Mouse (Mus musculus): ENCODE measurements around the gene Kank2. TPM values are rescaled to one million over a fixed set of nuclear protein-coding genes. Genes with fewer than 3 reads are reported as not detected.

Gene Kank2
- polyA plus RNA-seq (2015; fragmentation: Nextera tagmentation; extraction: Ambion mirVana), result 25.5 and 26.3 TPM in 2 replicates

- Histone ChIP-seq H3K36me3 (ENCODE audit: control insufficient read depth, insufficient read depth, low read length) (peaks cover 38% of the 10 kb centered on the region), H3K27me3 (ENCODE audit: control insufficient read depth, insufficient read depth, low read depth, low read length) (no peaks in the 10 kb centered on the region), H3K27ac (ENCODE audit: low read length) (peak within 1 kb of the TSS; percentile 99), H3K4me1 (replicated peaks; ENCODE audit: control insufficient read depth, insufficient read depth, low read length) (peaks cover 30% of the 10 kb centered on the region), H3K9me3 (ENCODE audit: control insufficient read depth, low read length) (no peaks in the 10 kb centered on the region), H3K4me3 (ENCODE audit: low read length) (peak within 1 kb of the TSS; percentile 99), H3K4me2 (ENCODE audit: low read depth, low read length) (peak within 1 kb of the TSS; percentile 73), H3K9ac (ENCODE audit: low read length) (peak within 1 kb of the TSS; percentile 98)
- peak; percentile 86 for ATAC-seq (ENCODE audit: low read depth)
- WGBS, result under 1% methylated on average over 40 of the region's 52 CpGs
These were observed at the start of gene Kank2 for GRCm38 (mm10) chr9:21798345-21799009. Kank2 (minus strand) TSS chr9:21798744.

GRCm38 (mm10) chr9:21847926-21848325 is 49.4 kb upstream of the Kank2 start:
- H3K27me3 ChIP-seq (ENCODE audit: control insufficient read depth, insufficient read depth, low read depth, low read length), result no peaks in the 10 kb centered on the region
- peak overlapping the region; percentile 59 for H3K9ac ChIP-seq (ENCODE audit: low read length)

DNA sequence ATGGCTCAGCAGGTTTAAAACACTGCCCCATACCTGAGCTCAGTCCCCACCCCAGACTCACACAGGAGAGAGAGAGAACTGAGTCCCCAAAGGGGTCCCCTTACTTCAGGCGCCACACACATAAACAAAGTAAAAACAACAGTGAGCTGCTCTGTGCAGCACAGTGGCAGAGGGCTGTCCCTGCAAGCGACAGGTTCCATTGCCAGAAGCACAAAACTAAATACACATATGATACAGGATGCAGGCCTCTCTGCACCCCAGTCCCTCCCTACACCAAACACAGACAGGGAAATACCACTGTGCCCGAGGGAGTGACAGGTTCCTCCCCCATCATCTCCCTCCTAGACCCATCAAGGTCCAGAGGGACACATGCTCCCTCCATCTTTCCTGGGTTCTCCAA is 48.9 kb upstream of the Kank2 start:
- H3K4me3 ChIP-seq (ENCODE audit: low read length), result peak overlapping the region; percentile 34; the same call in 1 of the 2 replicates
- H3K9ac ChIP-seq (ENCODE audit: low read length), result peak overlapping the region; percentile 59
- peak overlapping the region; percentile 93 for H3K27ac ChIP-seq (ENCODE audit: low read length)
- H3K36me3 ChIP-seq (ENCODE audit: control insufficient read depth, insufficient read depth, low read length), result peaks cover 3% of the 10 kb centered on the region
- 18% methylated on average over 3 of the region's 3 CpGs for whole genome bisulfite sequencing
- no peaks in the 10 kb centered on the region for H3K27me3 ChIP-seq (ENCODE audit: control insufficient read depth, insufficient read depth, low read depth, low read length)
- peak; percentile 13 for ATAC-seq (ENCODE audit: low read depth)
- peak overlapping the region; percentile 51 for H3K4me2 ChIP-seq (ENCODE audit: low read depth, low read length)
- H3K9me3 ChIP-seq (ENCODE audit: control insufficient read depth, low read length), result no peaks in the 10 kb centered on the region
- peaks cover 58% of the 10 kb centered on the region for H3K4me1 ChIP-seq (replicated peaks; ENCODE audit: control insufficient read depth, insufficient read depth, low read length)

More at GRCm38 (mm10) chr9:21847926-21848325, 49.4 kb upstream of the Kank2 start:
- Histone ChIP-seq H3K9me3 (ENCODE audit: control insufficient read depth, low read length) (no peaks in the 10 kb centered on the region), H3K4me2 (ENCODE audit: low read depth, low read length) (peak overlapping the region; percentile 51; the same call in 1 of the 2 replicates), H3K27ac (ENCODE audit: low read length) (peak overlapping the region; percentile 93), H3K36me3 (ENCODE audit: control insufficient read depth, insufficient read depth, low read length) (peaks cover 3% of the 10 kb centered on the region), H3K4me3 (ENCODE audit: low read length) (no peak overlapping the region), H3K4me1 (replicated peaks; ENCODE audit: control insufficient read depth, insufficient read depth, low read length) (peaks cover 53% of the 10 kb centered on the region)
- ATAC-seq (ENCODE audit: low read depth), result no peak
- 40% methylated on average over 10 of the region's 10 CpGs for WGBS

- no peaks in the 10 kb centered on the region for H3K27me3 ChIP-seq (ENCODE audit: control insufficient read depth, insufficient read depth, low read depth, low read length)
- H3K36me3 ChIP-seq (ENCODE audit: control insufficient read depth, insufficient read depth, low read length), result peaks cover 3% of the 10 kb centered on the region
- H3K4me1 ChIP-seq (replicated peaks; ENCODE audit: control insufficient read depth, insufficient read depth, low read length), result peaks cover 63% of the 10 kb centered on the region
- peak overlapping the region; percentile 34 for H3K4me3 ChIP-seq (ENCODE audit: low read length)
- peak overlapping the region; percentile 51 for H3K4me2 ChIP-seq (ENCODE audit: low read depth, low read length)
- WGBS, result 12% methylated on average over 11 of the region's 11 CpGs
- peak overlapping the region; percentile 59 for H3K9ac ChIP-seq (ENCODE audit: low read length)
- H3K9me3 ChIP-seq (ENCODE audit: control insufficient read depth, low read length), result no peaks in the 10 kb centered on the region
- peak overlapping the region; percentile 93 for H3K27ac ChIP-seq (ENCODE audit: low read length)
- peak; percentile 83 for ATAC-seq (ENCODE audit: low read depth)
These were observed 48.3 kb upstream of the Kank2 start for GRCm38 (mm10) chr9:21846755-21847341.

- Histone ChIP-seq H3K4me1 (replicated peaks; ENCODE audit: control insufficient read depth, insufficient read depth, low read length) (peaks cover 54% of the 10 kb centered on the region), H3K4me2 (ENCODE audit: low read depth, low read length) (no peak overlapping the region), H3K4me3 (ENCODE audit: low read length) (no peak overlapping the region), H3K27ac (ENCODE audit: low read length) (peak overlapping the region; percentile 93), H3K9me3 (ENCODE audit: control insufficient read depth, low read length) (no peaks in the 10 kb centered on the region), H3K27me3 (ENCODE audit: control insufficient read depth, insufficient read depth, low read depth, low read length) (no peaks in the 10 kb centered on the region), H3K9ac (ENCODE audit: low read length) (peak overlapping the region; percentile 18; the same call in 1 of the 2 replicates), H3K36me3 (ENCODE audit: control insufficient read depth, insufficient read depth, low read length) (peaks cover 4% of the 10 kb centered on the region)
- no peak for ATAC-seq (ENCODE audit: low read depth)
- WGBS, result 37% methylated on average over 14 of the region's 14 CpGs
These were observed 47.0 kb upstream of the Kank2 start for GRCm38 (mm10) chr9:21845381-21846080.

- 42% methylated on average over 6 of the region's 6 CpGs for WGBS
- Histone ChIP-seq H3K4me3 (ENCODE audit: low read length) (no peak overlapping the region), H3K9ac (ENCODE audit: low read length) (peak overlapping the region; percentile 12)
These were observed 44.5 kb upstream of the Kank2 start for GRCm38 (mm10) chr9:21843086-21843485.

DNA sequence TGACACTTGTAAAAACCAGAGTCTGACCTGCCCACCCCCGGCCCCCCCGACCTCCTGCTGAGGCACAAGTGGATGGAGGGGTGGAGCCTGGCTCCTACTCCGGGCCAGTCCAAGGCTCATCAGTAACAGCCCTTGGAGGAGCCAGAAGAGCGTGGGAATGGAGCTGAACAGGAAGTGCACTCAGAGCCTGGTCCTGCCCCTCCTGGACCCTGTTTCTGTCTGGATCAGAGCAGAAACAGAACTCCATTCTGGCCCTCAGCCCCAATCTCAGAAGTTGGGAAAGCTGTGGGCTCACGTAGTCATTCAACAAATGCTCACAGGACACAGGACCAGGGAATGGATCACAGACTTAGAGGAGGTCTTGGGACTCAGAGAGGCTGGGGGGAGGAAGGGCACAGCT is 43.8 kb upstream of the Kank2 start:
- Histone ChIP-seq H3K4me3 (ENCODE audit: low read length) (no peak overlapping the region), H3K27me3 (ENCODE audit: control insufficient read depth, insufficient read depth, low read depth, low read length) (no peaks in the 10 kb centered on the region), H3K9ac (ENCODE audit: low read length) (peak overlapping the region; percentile 12), H3K27ac (ENCODE audit: low read length) (peak overlapping the region; percentile 94), H3K4me1 (replicated peaks; ENCODE audit: control insufficient read depth, insufficient read depth, low read length) (peaks cover 38% of the 10 kb centered on the region), H3K9me3 (ENCODE audit: control insufficient read depth, low read length) (no peaks in the 10 kb centered on the region), H3K4me2 (ENCODE audit: low read depth, low read length) (no peak overlapping the region), H3K36me3 (ENCODE audit: control insufficient read depth, insufficient read depth, low read length) (peaks cover 20% of the 10 kb centered on the region)
- 24% methylated on average over 5 of the region's 5 CpGs for WGBS
- peak; percentile 56 for ATAC-seq (ENCODE audit: low read depth)

More at GRCm38 (mm10) chr9:21843086-21843485, 44.5 kb upstream of the Kank2 start:
- Histone ChIP-seq H3K4me1 (replicated peaks; ENCODE audit: control insufficient read depth, insufficient read depth, low read length) (peaks cover 44% of the 10 kb centered on the region), H3K4me2 (ENCODE audit: low read depth, low read length) (no peak overlapping the region), H3K27ac (ENCODE audit: low read length) (peak overlapping the region; percentile 94), H3K9me3 (ENCODE audit: control insufficient read depth, low read length) (no peaks in the 10 kb centered on the region), H3K36me3 (ENCODE audit: control insufficient read depth, insufficient read depth, low read length) (peaks cover 16% of the 10 kb centered on the region), H3K27me3 (ENCODE audit: control insufficient read depth, insufficient read depth, low read depth, low read length) (no peaks in the 10 kb centered on the region)
- peak; percentile 43 for ATAC-seq (ENCODE audit: low read depth)

- 90% methylated on average over 6 of the region's 6 CpGs for WGBS
- H3K27me3 ChIP-seq (ENCODE audit: control insufficient read depth, insufficient read depth, low read depth, low read length), result no peaks in the 10 kb centered on the region
- H3K4me3 ChIP-seq (ENCODE audit: low read length), result no peak overlapping the region
- H3K36me3 ChIP-seq (ENCODE audit: control insufficient read depth, insufficient read depth, low read length), result peaks cover 28% of the 10 kb centered on the region
- no peak overlapping the region for H3K4me2 ChIP-seq (ENCODE audit: low read depth, low read length)
- no peaks in the 10 kb centered on the region for H3K9me3 ChIP-seq (ENCODE audit: control insufficient read depth, low read length)
- no peak overlapping the region; the same call in 1 of the 2 replicates for H3K9ac ChIP-seq (ENCODE audit: low read length)
- no peak overlapping the region for H3K27ac ChIP-seq (ENCODE audit: low read length)
- H3K4me1 ChIP-seq (replicated peaks; ENCODE audit: control insufficient read depth, insufficient read depth, low read length), result peaks cover 31% of the 10 kb centered on the region
- no peak for ATAC-seq (ENCODE audit: low read depth)
These were observed 42.8 kb upstream of the Kank2 start for GRCm38 (mm10) chr9:21841340-21841739.

Measured in lung, embryonic 16.5 days (tissue).